Mouse (Mus musculus): ENCODE measurements around the gene Galnt2.

Gene Galnt2

GRCm38 (mm10) chr8:124290911-124291691, 59.9 kb downstream of the Galnt2 start:
- peak; percentile 56 for DNase-seq (ENCODE audit: low read depth, low spot score)

GRCm38 (mm10) chr8:124291693-124292092, 60.5 kb downstream of the Galnt2 start:
- no peak for DNase-seq (ENCODE audit: low read depth, low spot score)

- DNase-seq (ENCODE audit: low read depth, low spot score): no peak
These were observed 61.8 kb downstream of the Galnt2 start for GRCm38 (mm10) chr8:124292965-124293364.

GRCm38 (mm10) chr8:124294425-124294824, 63.2 kb downstream of the Galnt2 start:
- no peak for DNase-seq (ENCODE audit: low read depth, low spot score)

- no peak for DNase-seq (ENCODE audit: low read depth, low spot score)
These were observed 63.7 kb downstream of the Galnt2 start for GRCm38 (mm10) chr8:124294900-124295299.

GRCm38 (mm10) chr8:124295357-124295756, 64.2 kb downstream of the Galnt2 start:
- DNase-seq (ENCODE audit: low read depth, low spot score): no peak

GRCm38 (mm10) chr8:124301512-124301911, 70.3 kb downstream of the Galnt2 start:
- DNase-seq (ENCODE audit: low read depth, low spot score): no peak

GRCm38 (mm10) chr8:124301935-124302555, 70.9 kb downstream of the Galnt2 start:
- no peak for DNase-seq (ENCODE audit: low read depth, low spot score)

- DNase-seq (ENCODE audit: low read depth, low spot score): no peak
These were observed 72.2 kb downstream of the Galnt2 start for GRCm38 (mm10) chr8:124303211-124303902.

- no peak for DNase-seq (ENCODE audit: low read depth, low spot score)
These were observed 73.0 kb downstream of the Galnt2 start for GRCm38 (mm10) chr8:124304141-124304540.

GRCm38 (mm10) chr8:124306574-124306973, 75.4 kb downstream of the Galnt2 start:
- DNase-seq (ENCODE audit: low read depth, low spot score): no peak

- DNase-seq (ENCODE audit: low read depth, low spot score): no peak
These were observed 76.5 kb downstream of the Galnt2 start for GRCm38 (mm10) chr8:124307700-124308099.

- no peak for DNase-seq (ENCODE audit: low read depth, low spot score)
These were observed 79.3 kb downstream of the Galnt2 start for GRCm38 (mm10) chr8:124310509-124310908.

- DNase-seq (ENCODE audit: low read depth, low spot score): no peak
These were observed 79.9 kb downstream of the Galnt2 start for GRCm38 (mm10) chr8:124311111-124311510.

- no peak for DNase-seq (ENCODE audit: low read depth, low spot score)
These were observed 80.5 kb downstream of the Galnt2 start for GRCm38 (mm10) chr8:124311723-124312122.

GRCm38 (mm10) chr8:124312228-124312627, 81.0 kb downstream of the Galnt2 start:
- DNase-seq (ENCODE audit: low read depth, low spot score): no peak

GRCm38 (mm10) chr8:124314803-124315202, 83.6 kb downstream of the Galnt2 start:
- DNase-seq (ENCODE audit: low read depth, low spot score): peak; percentile 69

- no peak for DNase-seq (ENCODE audit: low read depth, low spot score)
These were observed 85.4 kb downstream of the Galnt2 start for GRCm38 (mm10) chr8:124316466-124317136.

GRCm38 (mm10) chr8:124317191-124317682, 86.0 kb downstream of the Galnt2 start:
- peak; percentile 33 for DNase-seq (ENCODE audit: low read depth, low spot score)

GRCm38 (mm10) chr8:124317821-124318220, 86.6 kb downstream of the Galnt2 start:
- peak; percentile 73 for DNase-seq (ENCODE audit: low read depth, low spot score)

GRCm38 (mm10) chr8:124318612-124319315, 87.6 kb downstream of the Galnt2 start:
- peak; percentile 19 for DNase-seq (ENCODE audit: low read depth, low spot score)

Measured in CD4-positive, CD25-positive, alpha-beta regulatory T cell, adult 2 months (primary cell).